Mouse (Mus musculus) kidney, adult 2 months (tissue): Measurements from ENCODE around the gene Camsap2. TPM values are rescaled to one million over a fixed set of nuclear protein-coding genes. Genes with fewer than 3 reads are reported as not detected.
A peak's percentile ranks its signal among the peaks of the same experiment; 100 is the strongest.

Experiments used
- DNase-seq: peaks from one replicate; pipeline ENCODE4 v3.0.0; 2021
- H3K27ac ChIP-seq: fragments of 200-500 bp; 2 replicates; pipeline ENCODE4 v1.5.1; 2012; ENCODE audit warnings: low read depth, low read length, control low read depth, inconsistent platforms; ENCODE audit not compliant: insufficient read depth
- H3K27me3 ChIP-seq: fragments of 200-500 bp; replicated peaks from 2 replicates; pipeline ENCODE4 v1.6.1; 2012; ENCODE audit warnings: mild to moderate bottlenecking, moderate library complexity, low read length, inconsistent platforms; ENCODE audit not compliant: control insufficient read depth, insufficient read depth
- H3K36me3 ChIP-seq: fragments of 200-500 bp; 2 replicates; pipeline ENCODE4 v1.6.1; 2012; ENCODE audit warnings: mild to moderate bottlenecking, moderate library complexity, low read length, inconsistent platforms; ENCODE audit not compliant: control insufficient read depth, insufficient read depth
- H3K4me1 ChIP-seq: fragments of 200-500 bp; 2 replicates; pipeline ENCODE4 v1.6.1; 2011; ENCODE audit warnings: low read length; ENCODE audit not compliant: control insufficient read depth, insufficient read depth
- H3K4me3 ChIP-seq: fragments of 200-500 bp; 2 replicates; pipeline ENCODE4 v1.5.1; 2011; ENCODE audit warnings: mild to moderate bottlenecking, low read depth, low read length, control low read depth; ENCODE audit not compliant: insufficient read depth
- CTCF ChIP-seq: fragments of 200-500 bp; conservative IDR thresholded peaks from 2 replicates; pipeline ENCODE4 v1.5.1; 2011; ENCODE audit warnings: low read depth, mild to moderate bottlenecking, control low read depth, low read length, moderate library complexity, mixed read lengths; ENCODE audit not compliant: insufficient read depth, insufficient read length
- POLR2A ChIP-seq: fragments of 200-500 bp; IDR thresholded peaks from one replicate; pipeline ENCODE4 v1.6.1; 2011; ENCODE audit warnings: low read depth, low read length, control low read depth
- WGBS: fragments of 180-500 bp; shearing (Covaris S2); methylation state at CpG from one replicate; pipeline ENCODE4 v1.1.7; 2018; 5-methylcytosine and 5-hydroxymethylcytosine counted together
- polyA plus RNA-seq: library from polyadenylated mRNA; depleted of rRNA; stranded (reverse); fragments of >200 nt; gene quantifications from 2 replicates; pipeline ENCODE4 v1.2.3, GENCODE M21; 2012

Camsap2 gene
- polyA plus RNA-seq, 1 experiment: 8.6 TPM

GRCm38 (mm10) chr1:136253472-136253871, 92.4 kb downstream of the Camsap2 start:
- TF ChIP-seq CTCF (no peak), POLR2A (no peak)
- 34% methylated on average over 2 of the region's 2 CpGs for WGBS
- Histone ChIP-seq H3K36me3 (no peaks in the 10 kb centered on the region), H3K4me3 (no peak overlapping the region), H3K27ac (no peak overlapping the region), H3K27me3 (no peaks in the 10 kb centered on the region), H3K4me1 (no peaks in the 10 kb centered on the region)
- DNase-seq: no peak

- H3K4me1 ChIP-seq: no peaks in the 10 kb centered on the region
- no peaks in the 10 kb centered on the region for H3K27me3 ChIP-seq
- WGBS: 41% methylated on average over 5 of the region's 5 CpGs
- H3K4me3 ChIP-seq: no peak overlapping the region
- no peak overlapping the region for H3K27ac ChIP-seq
- no peak for DNase-seq
- TF ChIP-seq POLR2A (no peak), CTCF (no peak)
- H3K36me3 ChIP-seq: no peaks in the 10 kb centered on the region
Observed at GRCm38 (mm10) chr1:136249662-136250061, 96.2 kb downstream of the Camsap2 start.

- 90% methylated on average over 5 of the region's 5 CpGs for WGBS
- TF ChIP-seq POLR2A (no peak), CTCF (no peak)
Observed at GRCm38 (mm10) chr1:136247393-136247792, 98.5 kb downstream of the Camsap2 start.

GRCm38 (mm10) chr1:136244469-136244868, 101.4 kb downstream of the Camsap2 start:
- no peak for DNase-seq
- Histone ChIP-seq H3K4me3 (no peak overlapping the region), H3K4me1 (no peaks in the 10 kb centered on the region), H3K27ac (no peak overlapping the region), H3K36me3 (no peaks in the 10 kb centered on the region), H3K27me3 (no peaks in the 10 kb centered on the region)
- TF ChIP-seq CTCF: no peak
- TF ChIP-seq POLR2A: no peak
- 91% methylated on average over 5 of the region's 5 CpGs for WGBS

More at GRCm38 (mm10) chr1:136247393-136247792, 98.5 kb downstream of the Camsap2 start:
- Histone ChIP-seq H3K27me3 (no peaks in the 10 kb centered on the region), H3K4me1 (no peaks in the 10 kb centered on the region), H3K36me3 (no peaks in the 10 kb centered on the region), H3K27ac (no peak overlapping the region), H3K4me3 (no peak overlapping the region)
- no peak for DNase-seq

- DNase-seq: no peak
- 89% methylated on average over 7 of the region's 7 CpGs for WGBS
- no peaks in the 10 kb centered on the region for H3K36me3 ChIP-seq
- H3K4me3 ChIP-seq: no peak overlapping the region
- no peaks in the 10 kb centered on the region for H3K4me1 ChIP-seq
- TF ChIP-seq POLR2A (no peak), CTCF (no peak)
- H3K27ac ChIP-seq: no peak overlapping the region
- H3K27me3 ChIP-seq: no peaks in the 10 kb centered on the region
Observed at GRCm38 (mm10) chr1:136241801-136242200, 104.1 kb downstream of the Camsap2 start.

- H3K36me3 ChIP-seq: no peaks in the 10 kb centered on the region
- 86% methylated on average over 4 of the region's 4 CpGs for WGBS
- H3K27ac ChIP-seq: no peak overlapping the region
- TF ChIP-seq POLR2A (no peak), CTCF (no peak)
- H3K4me1 ChIP-seq: peaks cover 5% of the 10 kb centered on the region; the same call in 1 of the 2 replicates
- no peak for DNase-seq
- H3K4me3 ChIP-seq: no peak overlapping the region
- no peaks in the 10 kb centered on the region for H3K27me3 ChIP-seq
Observed at GRCm38 (mm10) chr1:136238495-136238894, 107.4 kb downstream of the Camsap2 start.

GRCm38 (mm10) chr1:136234595-136235092, 111.3 kb downstream of the Camsap2 start:
- Histone ChIP-seq H3K4me1 (peaks cover 5% of the 10 kb centered on the region; the same call in 1 of the 2 replicates), H3K27ac (no peak overlapping the region), H3K27me3 (no peaks in the 10 kb centered on the region), H3K4me3 (peak overlapping the region; percentile 53), H3K36me3 (no peaks in the 10 kb centered on the region)
- DNase-seq: no peak
- TF ChIP-seq POLR2A: no peak
- peak; percentile 40 for TF ChIP-seq CTCF
- WGBS: 11% methylated on average over 9 of the region's 9 CpGs
